Mouse (Mus musculus) myocyte (in vitro differentiated cells): Measurements from ENCODE around the gene Pcdh10. TPM values are rescaled to one million over a fixed set of nuclear protein-coding genes. Genes with fewer than 3 reads are reported as not detected.

Experiments
- H3K27me3 ChIP-seq: one replicate; pipeline ENCODE4 v1.6.1; 2011; ENCODE audit not compliant: control insufficient read depth, insufficient read depth, insufficient read length
- H3K36me3 ChIP-seq: one replicate; pipeline ENCODE4 v1.6.1; 2011; ENCODE audit not compliant: control insufficient read depth, insufficient read depth
- H3K4me2 ChIP-seq: one replicate; pipeline ENCODE4 v1.6.1; 2011; ENCODE audit warnings: low read depth, control low read depth
- H3K4me3 ChIP-seq: one replicate; pipeline ENCODE4 v1.5.1; 2011; ENCODE audit warnings: mild to moderate bottlenecking, control low read depth, moderate library complexity
- H3K79me2 ChIP-seq: one replicate; pipeline ENCODE4 v1.6.1; 2011; ENCODE audit not compliant: control insufficient read depth, insufficient read depth
- H3ac ChIP-seq: one replicate; pipeline ENCODE4 v1.6.1; 2011; ENCODE audit not compliant: control insufficient read depth, insufficient read length
- CEBPB ChIP-seq: IDR thresholded peaks from 2 replicates; pipeline ENCODE4 v1.6.1; 2011; ENCODE audit warnings: mild to moderate bottlenecking, moderate library complexity; ENCODE audit not compliant: poor library complexity, insufficient read depth, severe bottlenecking
- E2F4 ChIP-seq: IDR thresholded peaks from one replicate; pipeline ENCODE4 v1.6.1; 2011; ENCODE audit warnings: mild to moderate bottlenecking, control low read depth, moderate library complexity; ENCODE audit not compliant: insufficient read depth
- MAX ChIP-seq: IDR thresholded peaks from one replicate; pipeline ENCODE4 v1.6.1; 2011; ENCODE audit warnings: low read depth, mild to moderate bottlenecking, control low read depth
- MYOD1 ChIP-seq, 3 experiments: IDR thresholded peaks; one replicate each; pipeline ENCODE4 v1.6.1; 2011; ENCODE audit warnings: control low read depth in 2 of 3, low read depth in 2 of 3, mild to moderate bottlenecking in 2 of 3, moderate library complexity in 1 of 3; ENCODE audit not compliant: insufficient read length in 2 of 3, control insufficient read depth in 1 of 3
- MYOG ChIP-seq, 3 experiments: IDR thresholded peaks; one replicate each; pipeline ENCODE4 v1.6.1; 2011; ENCODE audit warnings: control low read depth in 2 of 3, low read depth in 2 of 3, mild to moderate bottlenecking in 2 of 3; ENCODE audit not compliant: insufficient read length in 2 of 3, control insufficient read depth in 1 of 3, insufficient read depth in 1 of 3
- POLR2A ChIP-seq: IDR thresholded peaks from one replicate; pipeline ENCODE4 v1.6.1; 2011; ENCODE audit warnings: low read depth, mild to moderate bottlenecking, control low read depth, moderate library complexity; ENCODE audit not compliant: insufficient read length
- POLR2AphosphoS2 ChIP-seq: IDR thresholded peaks from one replicate; pipeline ENCODE4 v1.6.1; 2011; ENCODE audit warnings: low read depth, control low read depth; ENCODE audit not compliant: insufficient read length
- REST ChIP-seq: IDR thresholded peaks from one replicate; pipeline ENCODE4 v1.6.1; 2011; ENCODE audit warnings: mild to moderate bottlenecking, control low read depth, moderate library complexity; ENCODE audit not compliant: insufficient read depth, insufficient read length
- SRF ChIP-seq: IDR thresholded peaks from one replicate; pipeline ENCODE4 v1.6.1; 2011; ENCODE audit warnings: low read depth; ENCODE audit not compliant: control insufficient read depth, insufficient read length
- TCF12 ChIP-seq: IDR thresholded peaks from one replicate; pipeline ENCODE4 v1.6.1; 2011; ENCODE audit warnings: mild to moderate bottlenecking, control low read depth; ENCODE audit not compliant: poor library complexity, insufficient read depth, severe bottlenecking
- TCF3 ChIP-seq: IDR thresholded peaks from one replicate; pipeline ENCODE4 v1.6.1; 2011; ENCODE audit warnings: low read depth, control low read depth; ENCODE audit not compliant: insufficient read length
- USF1 ChIP-seq: IDR thresholded peaks from one replicate; pipeline ENCODE4 v1.6.1; 2011; ENCODE audit warnings: low read depth, mild to moderate bottlenecking, control low read depth, moderate library complexity
- polyA plus RNA-seq: library from polyadenylated mRNA; unstranded; fragments of >200 nt; fragmentation: generic; extraction: Trizol; gene quantifications from one replicate; pipeline ENCODE4 v1.2.1, GENCODE M21; 2012; ENCODE audit warnings: missing spikeins

The Pcdh10 gene
- polyA plus RNA-seq, 1 experiment, result not detected

GRCm38 (mm10) chr3:45382032-45382755, 4.0 kb downstream of the Pcdh10 start:
- TF ChIP-seq SRF (no peak), TCF12 (no peak), TCF3 (no peak), POLR2AphosphoS2 (no peak), POLR2A (no peak), REST (no peak), MAX (no peak), USF1 (no peak), E2F4 (no peak), CEBPB (no peak), MYOG (IDR thresholded peaks at IDR 0.05; ENCODE audit: control insufficient read depth in 1 of 3, insufficient read depth in 1 of 3, insufficient read length in 2 of 3, low read depth in 2 of 3) (no peak), MYOD1 (IDR thresholded peaks at IDR 0.05; ENCODE audit: control insufficient read depth in 1 of 3, insufficient read length in 2 of 3, low read depth in 2 of 3) (no peak)
- no peak overlapping the region for H3K4me3 ChIP-seq

DNA sequence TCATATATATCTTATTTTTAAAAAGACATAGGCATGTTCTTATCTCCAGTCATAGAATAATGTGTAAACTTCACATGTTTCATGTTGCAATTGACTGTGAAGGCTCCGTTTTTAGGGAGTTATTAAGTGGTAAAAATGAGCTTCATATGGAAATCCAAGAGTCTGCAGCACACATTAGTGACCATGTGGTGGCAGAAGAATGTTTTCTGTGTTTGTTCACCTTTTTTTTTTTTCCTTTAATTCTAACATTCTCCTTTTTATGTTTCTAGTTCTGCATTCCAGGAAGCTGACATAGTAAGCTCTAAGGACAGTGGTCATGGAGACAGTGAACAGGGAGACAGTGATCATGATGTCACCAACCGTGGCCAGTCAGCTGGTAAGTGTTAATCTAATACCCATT, 5.6 kb downstream of the Pcdh10 start:
- Histone ChIP-seq H3K27me3 (peaks cover 18% of the 10 kb centered on the region), H3K79me2 (no peaks in the 10 kb centered on the region), H3K4me2 (no peak overlapping the region), H3ac (no peak overlapping the region), H3K36me3 (no peaks in the 10 kb centered on the region), H3K4me3 (no peak overlapping the region)
- no peak for TF ChIP-seq USF1
- no peak for TF ChIP-seq MYOD1 (IDR thresholded peaks at IDR 0.05; ENCODE audit: control insufficient read depth in 1 of 3, insufficient read length in 2 of 3, low read depth in 2 of 3)
- no peak for TF ChIP-seq POLR2AphosphoS2
- no peak for TF ChIP-seq MYOG (IDR thresholded peaks at IDR 0.05; ENCODE audit: control insufficient read depth in 1 of 3, insufficient read depth in 1 of 3, insufficient read length in 2 of 3, low read depth in 2 of 3)
- TF ChIP-seq TCF3, result no peak
- TF ChIP-seq MAX, result no peak
- TF ChIP-seq CEBPB, result no peak
- TF ChIP-seq TCF12, result no peak
- no peak for TF ChIP-seq POLR2A
- no peak for TF ChIP-seq REST
- no peak for TF ChIP-seq SRF
- no peak for TF ChIP-seq E2F4

More at GRCm38 (mm10) chr3:45382032-45382755, 4.0 kb downstream of the Pcdh10 start:
- Histone ChIP-seq H3K36me3 (no peaks in the 10 kb centered on the region), H3K27me3 (peaks cover 18% of the 10 kb centered on the region), H3ac (no peak overlapping the region), H3K4me2 (no peak overlapping the region), H3K79me2 (no peaks in the 10 kb centered on the region)

DNA sequence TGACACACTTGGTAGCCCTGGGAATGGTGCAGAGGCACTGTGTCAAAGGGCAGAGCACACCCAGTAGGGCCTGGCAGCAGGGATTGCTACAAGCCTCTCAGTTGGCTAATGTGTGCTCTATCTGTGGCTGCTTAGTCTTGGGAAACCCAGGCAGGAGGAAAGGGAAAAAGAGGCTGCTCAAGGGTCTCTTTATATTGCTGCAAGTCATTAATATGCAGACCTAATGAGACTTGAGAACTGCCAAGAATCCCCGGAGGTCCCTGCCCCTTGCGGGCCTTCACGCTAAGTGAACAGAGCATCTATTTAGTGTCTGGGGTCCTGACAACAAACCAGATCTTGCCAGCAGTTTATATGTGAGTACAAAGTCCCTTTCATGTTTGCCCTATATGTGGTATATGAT, 6.8 kb downstream of the Pcdh10 start:
- Histone ChIP-seq H3K27me3 (peaks cover 13% of the 10 kb centered on the region), H3K36me3 (no peaks in the 10 kb centered on the region), H3K4me3 (no peak overlapping the region), H3ac (no peak overlapping the region), H3K4me2 (no peak overlapping the region), H3K79me2 (no peaks in the 10 kb centered on the region)
- TF ChIP-seq SRF (no peak), TCF3 (no peak), CEBPB (no peak), USF1 (no peak), MYOD1 (IDR thresholded peaks at IDR 0.05; ENCODE audit: control insufficient read depth in 1 of 3, insufficient read length in 2 of 3, low read depth in 2 of 3) (no peak), E2F4 (no peak), POLR2AphosphoS2 (no peak), REST (no peak), TCF12 (no peak), MAX (no peak)

DNA sequence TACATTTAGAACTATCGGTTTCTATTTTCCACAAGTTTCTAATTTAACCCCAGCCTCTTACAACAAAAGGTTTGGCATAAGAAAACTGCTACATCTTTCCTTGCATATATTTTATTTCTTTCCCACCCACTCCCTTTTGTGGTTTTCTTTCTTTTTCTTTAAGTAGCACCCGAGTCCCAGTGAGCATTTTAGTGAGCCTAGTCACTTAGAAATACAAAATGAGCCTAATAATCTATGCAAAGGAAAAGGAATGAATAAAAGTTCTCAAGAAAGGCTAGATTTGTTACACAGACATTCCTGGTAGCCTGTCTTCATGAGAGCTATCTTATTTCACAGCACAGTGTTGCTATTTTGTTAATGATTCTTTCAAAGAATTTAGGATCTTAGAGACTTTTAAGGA, 7.3 kb downstream of the Pcdh10 start:
- Histone ChIP-seq H3ac (no peak overlapping the region), H3K4me2 (no peak overlapping the region), H3K79me2 (no peaks in the 10 kb centered on the region), H3K4me3 (no peak overlapping the region), H3K27me3 (peaks cover 9% of the 10 kb centered on the region), H3K36me3 (no peaks in the 10 kb centered on the region)
- TF ChIP-seq SRF (no peak), POLR2AphosphoS2 (no peak), TCF12 (no peak), TCF3 (no peak), MYOG (IDR thresholded peaks at IDR 0.05; ENCODE audit: control insufficient read depth in 1 of 3, insufficient read depth in 1 of 3, insufficient read length in 2 of 3, low read depth in 2 of 3) (no peak), CEBPB (no peak), MAX (no peak), USF1 (no peak), MYOD1 (IDR thresholded peaks at IDR 0.05; ENCODE audit: control insufficient read depth in 1 of 3, insufficient read length in 2 of 3, low read depth in 2 of 3) (no peak), REST (no peak), POLR2A (no peak), E2F4 (no peak)
